31 mouse cellular contexts compared by ENCODE assay signal in genomic region chr19:6510546-6510945, GRCm38 (mm10). TPM values are rescaled to one million over a fixed set of nuclear protein-coding genes. Genes with fewer than 3 reads are reported as not detected.
A peak's percentile ranks its signal among the peaks of the same experiment; 100 is the strongest.
DNase-seq lines count a peak whose midpoint lies in the region; ATAC-seq and TF ChIP-seq lines count a peak whose summit lies in the region.
"Had no signal": no experiment of that assay in that cellular context is flagged by ENCODE, and none has a peak within 500 bp of the region (broad histone marks: within the 10 kb centered on the region; RNA-seq: fewer than 3 reads in every experiment).

No protein-coding gene starts in this region.

- peak overlapping the region; percentile 53; the same call in 1 of the 2 replicates for H3K27ac ChIP-seq in left cerebral cortex, adult 2 months
- H3K27ac ChIP-seq in intestine, postnatal 0 days (ENCODE audit: low read depth, low read length), result no peak overlapping the region
- H3K27ac ChIP-seq: embryonic facial prominence, embryonic 13.5 days; embryonic facial prominence, embryonic 15.5 days; forebrain, embryonic 10.5 days; forebrain, embryonic 12.5 days had no signal

- no peak overlapping the region for H3K4me2 ChIP-seq in intestine, postnatal 0 days (replicated peaks; ENCODE audit: low read depth)
- H3K4me2 ChIP-seq: embryonic facial prominence, embryonic 13.5 days; embryonic facial prominence, embryonic 15.5 days; forebrain, embryonic 12.5 days had no signal

- intact Hi-C loops in left cerebral cortex, adult 2 months (cut with DNase I), result no loop called here
- intact Hi-C loops in left cerebral cortex, postnatal 36 days (cut with DNase I), result no loop called here

- TF ChIP-seq CTCF in left cerebral cortex, adult 2 months (IDR thresholded peaks at IDR 0.05), result no peak
- TF ChIP-seq CTCF in intestine, postnatal 0 days (IDR thresholded peaks at IDR 0.05; ENCODE audit: low read depth), result no peak

- H3K9ac ChIP-seq in intestine, postnatal 0 days (ENCODE audit: low read depth, low read length), result no peak overlapping the region
- H3K9ac ChIP-seq: embryonic facial prominence, embryonic 13.5 days; embryonic facial prominence, embryonic 15.5 days; forebrain, embryonic 12.5 days had no signal

- H3K4me1 ChIP-seq in intestine, postnatal 0 days (replicated peaks; ENCODE audit: control insufficient read depth, insufficient read depth, low read length), result no peaks in the 10 kb centered on the region

- ATAC-seq in frontal cortex, adult (ENCODE audit: low TSS enrichment), result peak; percentile 40
- ATAC-seq in intestine, postnatal 0 days, result no peak
- ATAC-seq: activated CD4-positive, CD25-positive, alpha-beta regulatory T cell, adult 4 months; CD4-positive, CD25-positive, alpha-beta regulatory T cell, adult 4 months; forebrain, embryonic 14.5 days; forebrain, embryonic 16.5 days; Patski had no signal

- no peaks in the 10 kb centered on the region for H3K9me3 ChIP-seq in intestine, postnatal 0 days (ENCODE audit: control insufficient read depth)
- H3K9me3 ChIP-seq: embryonic facial prominence, embryonic 13.5 days; embryonic facial prominence, embryonic 15.5 days; forebrain, embryonic 10.5 days; forebrain, embryonic 12.5 days; G1E had no signal

- DNase-seq in frontal cortex, adult 2 months (ENCODE audit: extremely low spot score in 1 of 2, low spot score in 1 of 2), result no peak
- DNase-seq in left cerebral cortex, adult 2 months (ENCODE audit: extremely low spot score in 1 of 2, low spot score in 2 of 2), result no peak
- no peak for DNase-seq in left cerebral cortex, postnatal 36 days (ENCODE audit: low spot score in 2 of 2)
- peak; percentile 74 for DNase-seq in brain, adult 2 months (ENCODE audit: low read depth, low spot score)
- DNase-seq: adrenal gland, adult 8-10 months; adrenal gland, postnatal 14 days; adrenal gland, postnatal 36 days; B cell, adult 2 months; cerebellum, adult 11 months; cerebellum, adult 18-20 months; cerebellum, adult 8-10 months; cerebellum, adult 9-11 months; cerebellum, postnatal 14 days; cerebellum, postnatal 36 days; embryo, embryonic 11 days had no signal

- peaks cover 24% of the 10 kb centered on the region for H3K27me3 ChIP-seq in intestine, postnatal 0 days (replicated peaks; ENCODE audit: control insufficient read depth, insufficient read depth, low read length)
- H3K27me3 ChIP-seq: forebrain, embryonic 12.5 days had no signal

- 72% methylated on average over 2 of the region's 2 CpGs for WGBS in intestine, postnatal 0 days

- no peaks in the 10 kb centered on the region for H3K36me3 ChIP-seq in intestine, postnatal 0 days (ENCODE audit: control insufficient read depth, insufficient read depth)
- H3K36me3 ChIP-seq: embryonic facial prominence, embryonic 13.5 days; embryonic facial prominence, embryonic 15.5 days; G1E had no signal

- no peak overlapping the region for H3K4me3 ChIP-seq in left cerebral cortex, adult 2 months
- no peak overlapping the region for H3K4me3 ChIP-seq in intestine, postnatal 0 days (ENCODE audit: low read depth, low read length)
- H3K4me3 ChIP-seq: embryonic facial prominence, embryonic 13.5 days; embryonic facial prominence, embryonic 15.5 days; erythroblast, embryonic 14.5 days; forebrain, embryonic 10.5 days; forebrain, embryonic 12.5 days had no signal

RNA-seq across cellular contexts. Expression of gene Slc22a12, which starts 32.3 kb away (rescaled TPM):
- 0.08 and 0.10 TPM in 2 replicates for polyA plus RNA-seq in frontal cortex, adult 2 months (2012; rRNA removed)
- total RNA-seq in left cerebral cortex, adult 2 months (2021), result under 1 TPM in 1 of 2 experiments, not detected in 1; 0.68 TPM
- under 1 TPM; 0.25 to 0.50 TPM for total RNA-seq in left cerebral cortex, postnatal 36 days (2021)
- polyA plus RNA-seq in intestine, postnatal 0 days (2015; fragmentation: Nextera tagmentation; extraction: Ambion mirVana), result not detected in 2 replicates
- total RNA-seq: adrenal gland, postnatal 14 days; common myeloid progenitor, adult 5-6 weeks; G1E had no signal
- polyA plus RNA-seq: activated CD4-positive, CD25-positive, alpha-beta regulatory T cell, adult 4 months; brain, embryonic 14.5 days; CD4-positive, CD25-positive, alpha-beta regulatory T cell, adult 4 months; embryonic facial prominence, embryonic 11.5 days; embryonic facial prominence, embryonic 13.5 days; embryonic facial prominence, embryonic 15.5 days; erythroblast, embryonic 14.5 days; forebrain, embryonic 10.5 days; forebrain, embryonic 12.5 days; forebrain, embryonic 14.5 days; forebrain, embryonic 16.5 days; G1E; Patski had no signal
